Mouse (Mus musculus): Measurements from ENCODE around the gene Clec2h.
"Not testable (repeated sequence)": the region's sequence is repeated elsewhere in the genome, so short reads cannot be mapped to it uniquely, and the experiment has no call there.

Clec2h gene

GRCm38 (mm10) chr6:128662206-128662605, at the start of gene Clec2h:
TSS of gene Clec2h (plus strand) at chr6:128662385.
- DNase-seq (ENCODE audit: low spot score in 2 of 2) = no peak

DNA sequence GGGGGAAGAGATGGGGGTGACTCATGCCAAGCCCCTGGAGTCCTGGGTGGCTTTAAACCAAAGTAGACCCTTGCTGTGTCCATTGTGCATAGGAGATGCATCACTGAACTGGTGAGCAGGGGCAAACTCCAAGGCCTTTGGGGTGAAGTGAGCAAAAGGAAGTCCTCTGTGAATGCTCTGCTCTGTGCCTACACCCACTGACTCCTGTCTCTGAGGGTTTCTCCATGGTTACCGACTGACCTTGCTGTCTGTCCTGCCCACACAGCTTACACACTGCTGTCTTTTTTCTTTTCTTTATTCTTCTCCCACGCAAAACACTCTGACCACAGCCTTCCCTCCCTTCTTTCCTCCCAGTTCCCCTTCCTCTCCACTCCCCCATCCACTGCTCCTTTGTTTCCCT, 39.5 kb upstream of the Clec2h start:
- no peak for DNase-seq (ENCODE audit: low spot score in 2 of 2)

DNA sequence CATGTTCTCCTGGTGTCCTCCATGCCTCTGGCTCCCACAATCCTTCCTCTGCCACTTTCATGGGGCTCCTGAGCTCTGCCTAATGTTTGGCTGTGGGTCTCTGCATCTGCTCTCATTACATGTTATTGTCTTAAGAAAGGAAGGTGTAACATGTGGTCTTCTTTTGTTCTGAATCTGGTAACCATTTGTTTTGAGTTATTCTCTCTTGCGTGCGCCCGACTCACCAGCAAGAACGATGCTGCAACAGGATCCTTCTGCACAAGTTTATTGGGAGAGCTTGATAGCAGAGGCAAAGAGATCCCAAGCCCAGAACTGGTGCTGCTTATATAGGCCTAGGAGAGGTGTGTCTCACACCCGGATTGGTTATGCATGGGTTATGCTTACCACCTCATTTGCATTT, 38.8 kb upstream of the Clec2h start, which contains the start of gene Klrb1a:
Klrb1a (minus strand) TSS at position 101 of the 400 bp plus-strand sequence.
- not testable (repeated sequence) for DNase-seq (ENCODE audit: low spot score in 2 of 2)

- DNase-seq (ENCODE audit: low spot score in 2 of 2) = no peak
Observed at GRCm38 (mm10) chr6:128624425-128624824, 37.8 kb upstream of the Clec2h start.

DNA sequence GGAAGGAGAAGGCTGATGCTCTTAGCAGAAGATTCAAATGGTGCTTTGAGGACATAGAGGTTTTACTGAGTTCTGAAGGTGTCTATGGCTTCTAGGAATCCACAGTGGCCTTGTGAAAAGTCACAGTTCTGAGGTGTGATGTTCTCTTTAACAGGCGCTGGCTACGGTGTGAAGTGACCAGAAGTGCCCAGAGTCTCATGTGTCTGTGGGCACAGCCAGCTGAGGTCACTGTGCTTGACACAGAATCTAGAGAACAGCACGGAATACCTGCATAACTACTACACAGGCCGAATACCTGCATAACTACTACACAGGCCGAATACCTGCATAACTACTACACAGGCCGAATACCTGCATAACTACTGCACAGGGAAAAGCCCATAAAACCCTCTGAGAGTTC, 36.9 kb upstream of the Clec2h start:
- DNase-seq (ENCODE audit: low spot score in 2 of 2) = not testable (repeated sequence)

DNA sequence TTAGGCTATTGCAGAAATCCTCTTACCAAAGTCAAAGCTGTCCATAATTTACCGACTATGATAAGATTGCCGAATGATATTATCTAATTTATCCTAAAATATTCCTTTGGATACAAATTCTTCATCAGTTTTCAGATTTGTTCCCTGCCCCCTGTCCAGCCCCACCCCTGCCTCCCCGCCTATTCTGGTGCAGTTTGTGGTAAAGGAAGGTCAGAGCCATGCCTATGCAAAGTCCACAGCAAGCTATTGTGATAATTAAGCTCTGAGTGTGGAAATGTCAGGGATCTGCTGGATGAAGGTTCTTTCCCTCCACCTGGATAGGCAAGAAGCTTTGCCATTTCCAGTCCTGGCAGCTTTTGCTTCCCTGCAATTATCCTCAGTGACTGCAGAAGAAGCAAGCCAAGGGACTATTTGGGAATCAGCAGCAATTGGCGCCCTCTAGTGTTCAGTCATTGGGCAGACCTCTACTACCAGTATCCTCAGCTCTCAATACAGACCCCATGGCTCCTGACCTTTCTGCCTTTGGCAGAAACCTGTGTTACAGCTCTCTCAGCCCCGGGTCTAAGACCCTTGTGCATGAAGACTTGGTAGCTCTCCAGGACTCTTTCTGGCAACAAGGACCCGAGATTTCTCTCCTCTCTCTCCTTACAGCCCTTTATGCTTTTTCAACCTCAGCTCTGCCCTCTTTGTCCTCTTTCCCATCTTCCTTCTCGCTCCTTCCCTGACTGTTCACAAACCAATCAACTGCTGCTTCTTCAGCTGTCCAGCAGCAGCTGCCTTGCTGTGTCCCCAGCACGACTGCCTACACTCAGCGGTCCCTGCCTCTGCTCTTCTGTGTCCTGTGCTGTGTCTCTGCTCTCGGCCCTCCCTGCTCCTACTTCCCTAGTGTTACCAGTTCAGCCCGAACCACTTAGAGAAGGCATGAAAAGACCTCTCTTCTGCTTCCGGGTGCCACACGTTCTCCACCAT, 32.1 kb upstream of the Clec2h start:
- DNase-seq (ENCODE audit: low spot score in 2 of 2) = peak in 1 of 2 experiments; percentile 46

GRCm38 (mm10) chr6:128630912-128631905, 31.0 kb upstream of the Clec2h start:
- DNase-seq (ENCODE audit: low spot score in 2 of 2) = not testable (repeated sequence)

GRCm38 (mm10) chr6:128640673-128641072, 21.5 kb upstream of the Clec2h start:
- no peak for DNase-seq (ENCODE audit: low spot score in 2 of 2)

DNA sequence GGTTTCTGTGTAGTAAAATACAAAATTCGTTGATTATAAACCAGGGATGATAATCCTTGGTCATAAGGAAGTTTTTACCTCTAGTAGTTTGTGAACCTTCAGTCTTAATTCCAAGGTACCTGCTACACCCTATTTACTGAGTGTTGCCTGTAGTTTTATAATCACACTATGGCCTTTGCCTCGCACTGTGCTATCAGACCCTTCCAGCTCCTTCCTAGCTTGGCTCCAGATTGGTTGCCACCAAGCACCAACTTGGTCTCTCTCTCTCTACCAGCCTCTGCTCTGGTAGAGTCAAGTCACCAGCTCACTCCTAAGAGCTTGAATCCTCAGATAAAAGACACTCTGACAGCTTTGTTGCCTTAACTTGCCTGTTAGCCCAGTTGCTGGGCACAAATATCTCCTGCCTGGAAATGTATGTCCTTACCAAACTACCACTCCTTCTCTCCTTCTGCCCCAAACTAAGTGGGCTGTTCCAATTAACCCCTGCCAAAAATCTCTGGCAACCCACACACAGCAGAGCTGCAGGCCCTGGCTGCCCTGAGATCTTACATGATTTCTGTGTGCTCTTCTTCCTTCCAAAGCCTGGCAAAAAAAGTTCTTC, 21.0 kb upstream of the Clec2h start:
- no peak for DNase-seq (ENCODE audit: low spot score in 2 of 2)

GRCm38 (mm10) chr6:128643999-128644398, 18.2 kb upstream of the Clec2h start:
- DNase-seq (ENCODE audit: low spot score in 2 of 2) = no peak

DNA sequence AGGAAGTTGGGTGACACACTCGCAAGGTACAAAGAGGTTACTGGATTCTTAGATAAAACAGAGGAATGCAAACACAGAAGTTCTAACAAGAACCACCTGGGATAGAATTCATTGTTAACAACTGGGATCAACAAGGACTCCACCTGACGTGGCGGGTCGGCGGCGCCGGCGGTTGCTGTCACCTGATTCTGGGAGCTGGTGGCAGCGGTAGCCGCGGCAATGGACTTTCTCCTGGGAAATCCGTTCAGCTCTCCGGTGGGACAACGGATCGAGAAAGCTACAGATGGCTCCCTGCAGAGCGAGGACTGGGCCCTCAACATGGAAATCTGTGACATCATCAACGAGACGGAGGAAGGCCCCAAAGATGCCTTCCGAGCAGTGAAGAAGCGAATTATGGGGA, 17.5 kb upstream of the Clec2h start:
- DNase-seq (ENCODE audit: low spot score in 2 of 2) = not testable (repeated sequence)

- DNase-seq (ENCODE audit: low spot score in 2 of 2) = not testable (repeated sequence)
Observed at GRCm38 (mm10) chr6:128645708-128646107, 16.5 kb upstream of the Clec2h start.

DNA sequence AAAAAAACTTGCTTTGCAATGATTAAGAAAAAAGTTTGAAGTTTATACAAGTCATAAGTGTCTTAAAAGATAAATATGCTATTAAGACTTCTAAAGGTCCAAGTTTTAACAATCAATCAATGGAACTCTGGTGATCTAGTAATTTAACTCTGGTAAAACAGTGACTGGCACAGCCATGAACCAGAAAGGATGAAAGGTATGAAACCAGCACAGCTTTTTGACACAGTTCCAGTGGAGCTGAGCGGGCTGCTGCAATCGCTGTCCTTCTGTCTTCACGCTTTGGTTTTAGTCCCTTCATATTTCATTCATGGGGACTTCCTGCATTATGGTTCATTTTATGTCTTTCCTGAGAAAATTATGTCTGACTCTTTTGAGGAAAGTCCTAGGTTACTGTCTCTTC, 12.5 kb upstream of the Clec2h start:
- DNase-seq (ENCODE audit: low spot score in 2 of 2) = no peak

DNA sequence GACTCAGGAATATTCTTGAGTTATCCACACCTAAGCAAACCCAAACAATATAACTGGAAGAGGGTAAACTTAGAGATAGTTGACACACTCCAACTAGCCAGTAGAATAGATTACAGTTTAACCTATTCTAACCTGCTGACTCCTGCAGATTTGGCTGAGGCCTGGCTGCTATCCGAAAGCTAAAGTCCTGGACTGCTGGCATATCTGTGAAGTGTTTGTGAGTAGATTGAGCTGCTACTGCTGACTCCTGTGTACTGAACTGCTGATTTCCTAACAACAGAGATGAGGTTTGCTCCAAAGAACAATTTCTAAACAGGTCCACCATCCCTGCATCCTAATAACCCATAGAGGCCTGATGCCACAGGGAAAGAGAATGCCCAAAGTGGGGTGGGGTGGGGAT, 12.0 kb upstream of the Clec2h start:
- DNase-seq (ENCODE audit: low spot score in 2 of 2) = no peak

- DNase-seq (ENCODE audit: low spot score in 2 of 2) = not testable (repeated sequence)
Observed at GRCm38 (mm10) chr6:128650827-128651226, 11.4 kb upstream of the Clec2h start.

- no peak for DNase-seq (ENCODE audit: low spot score in 2 of 2)
Observed at GRCm38 (mm10) chr6:128652938-128653337, 9.2 kb upstream of the Clec2h start.

GRCm38 (mm10) chr6:128661249-128661648, 936 bp upstream of the Clec2h start:
- no peak for DNase-seq (ENCODE audit: low spot score in 2 of 2)

DNA sequence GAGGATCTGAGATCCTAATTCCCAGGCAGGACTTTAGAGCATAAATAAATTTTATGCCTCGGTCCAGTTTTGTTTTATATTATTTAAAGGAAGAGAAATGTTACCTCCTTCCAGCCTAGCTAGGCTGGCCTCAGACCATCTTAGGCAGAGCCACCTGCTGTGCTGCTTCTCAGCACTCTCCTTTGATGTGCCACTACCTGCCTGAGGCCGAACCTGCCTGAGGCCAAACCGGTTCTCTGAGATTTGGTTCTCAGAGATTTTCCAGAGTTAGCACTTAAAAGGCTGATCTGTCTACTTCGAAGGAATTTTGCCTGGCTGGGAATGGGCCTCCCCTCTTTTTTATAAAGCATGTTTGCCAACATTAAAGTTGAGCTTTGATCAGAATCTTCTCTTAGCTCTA, 7.8 kb downstream of the Clec2h start:
- no peak for DNase-seq (ENCODE audit: low spot score in 2 of 2)

GRCm38 (mm10) chr6:128679574-128679973, 17.4 kb downstream of the Clec2h start:
- no peak for DNase-seq (ENCODE audit: low spot score in 2 of 2)

GRCm38 (mm10) chr6:128701691-128702090, 39.5 kb downstream of the Clec2h start:
- DNase-seq (ENCODE audit: low spot score in 2 of 2) = no peak

DNA sequence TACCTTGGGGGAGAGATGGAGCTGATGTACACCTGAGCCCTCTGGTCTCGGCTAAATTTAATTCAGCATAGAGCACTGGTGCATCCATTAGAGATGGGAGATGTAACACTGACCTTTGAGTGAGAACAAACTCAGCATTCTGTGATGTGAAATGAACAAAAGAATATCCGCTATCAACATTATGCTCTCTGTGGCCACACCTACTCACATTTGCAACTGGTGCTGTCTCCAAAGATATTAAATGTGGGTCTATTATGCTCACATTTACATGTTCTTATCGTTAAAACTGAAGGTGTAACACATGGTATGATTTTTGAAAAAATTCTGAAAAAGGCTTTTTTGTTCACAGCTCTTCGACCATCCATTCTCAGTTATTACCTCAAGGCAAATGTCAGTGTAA, 60.8 kb downstream of the Clec2h start, which contains the start of gene Klrb1:
Klrb1 (minus strand) TSS at position 101 of the 400 bp plus-strand sequence.
- no peak for DNase-seq (ENCODE audit: low spot score in 2 of 2)
